Mouse (Mus musculus) testis, postnatal 10 days (tissue): Measurements from ENCODE around the gene Timm50.
A peak's percentile ranks its signal among the peaks of the same experiment; 100 is the strongest.

ENCODE experiments used
- DNase-seq: peaks from one replicate; pipeline ENCODE4 v3.0.0; 2021; ENCODE audit warnings: low spot score

Timm50 gene

DNA sequence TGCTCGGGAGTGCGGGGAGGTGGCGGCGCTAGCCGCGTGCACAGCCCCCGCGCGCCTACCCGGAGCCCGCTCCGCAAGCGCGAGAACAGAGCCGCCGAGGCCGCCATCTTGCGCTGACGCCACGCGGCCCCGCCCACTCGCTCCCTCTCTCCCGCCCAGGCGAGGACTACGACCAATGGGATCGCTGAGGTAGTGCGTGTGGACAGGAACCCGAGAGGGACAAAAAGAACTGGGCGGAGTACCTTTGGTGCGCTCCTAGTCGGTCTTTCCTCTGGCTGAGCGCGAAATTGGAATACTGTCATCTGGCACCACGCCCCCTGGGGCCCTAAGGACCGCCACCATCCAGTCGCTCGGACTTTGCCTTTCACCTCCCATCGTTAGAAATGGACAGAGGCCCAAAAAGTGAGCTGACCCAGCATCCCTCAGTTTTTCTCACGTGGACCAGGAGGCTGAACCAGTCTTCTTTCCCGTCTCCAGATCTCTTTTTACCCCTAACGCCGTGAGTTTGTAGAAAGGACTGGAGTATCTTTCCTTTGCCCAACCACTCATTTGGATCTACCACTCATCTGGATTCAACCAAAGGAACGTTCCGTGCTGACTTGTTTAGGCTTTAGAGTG, at the start of gene Timm50:
Gene Timm50 (minus strand): TSS at position 147 of the 618 bp plus-strand sequence.
- DNase-seq = peak; percentile 99

DNA sequence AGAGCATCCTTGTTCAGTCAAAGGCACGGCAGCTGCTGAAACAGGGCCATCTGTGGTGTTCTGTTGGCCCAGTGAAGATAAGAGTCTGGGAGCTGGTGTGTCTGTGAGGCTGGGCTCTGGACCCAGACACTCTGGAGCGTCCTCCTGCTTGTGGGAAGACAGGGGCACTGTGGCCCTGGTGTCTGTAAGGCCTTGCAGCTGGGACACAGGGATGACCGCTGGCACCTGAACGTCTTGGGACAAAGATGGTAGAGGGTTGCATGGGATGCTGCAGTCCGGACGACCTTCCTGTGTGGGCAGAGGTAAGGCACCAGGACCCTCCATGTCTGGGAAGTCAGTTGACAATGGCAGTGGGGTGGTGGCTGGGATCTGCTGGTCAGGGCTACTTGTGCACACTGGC, 48.4 kb upstream of the Timm50 start:
- DNase-seq = no peak

DNA sequence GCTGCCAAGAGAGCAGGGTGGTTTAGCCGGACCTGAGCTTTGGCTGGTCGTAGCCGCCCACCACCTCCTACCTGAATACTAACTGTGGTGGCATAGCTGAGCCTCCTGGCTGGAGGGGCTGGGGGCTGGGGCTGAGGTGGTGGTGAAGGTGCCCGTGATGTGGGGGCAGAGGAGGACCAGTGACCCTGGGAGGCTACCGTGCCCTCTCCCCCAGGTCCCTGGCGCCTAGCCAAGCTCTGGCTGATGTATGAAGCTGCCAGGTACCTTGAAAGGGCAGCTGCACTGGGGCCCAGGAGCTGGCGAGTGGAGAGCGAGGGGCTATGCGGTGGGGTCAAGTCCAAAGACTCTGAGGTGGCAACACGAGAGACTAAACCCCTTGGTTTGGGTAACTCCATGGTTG, 48.0 kb upstream of the Timm50 start:
- DNase-seq = peak; percentile 77

DNA sequence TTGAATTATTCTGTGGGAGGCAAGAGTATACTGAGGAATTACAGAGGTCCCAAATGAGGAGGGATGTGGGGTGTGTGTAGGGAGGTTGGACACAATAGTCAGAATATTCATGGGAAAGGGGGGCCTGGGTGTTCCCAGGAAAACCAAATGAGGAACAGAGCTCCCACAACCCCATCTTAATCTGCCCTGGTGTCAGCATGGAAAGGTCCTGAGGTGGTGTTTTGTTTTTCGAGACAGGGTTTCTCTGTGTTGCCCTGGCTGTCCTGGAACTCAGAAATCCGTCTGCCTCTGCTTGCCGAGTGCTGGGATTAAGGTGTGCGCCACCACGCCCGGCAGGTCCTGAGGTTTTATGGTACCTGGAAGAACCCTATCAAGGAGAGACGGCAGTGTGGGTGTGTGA, 46.6 kb upstream of the Timm50 start:
- DNase-seq = no peak

DNA sequence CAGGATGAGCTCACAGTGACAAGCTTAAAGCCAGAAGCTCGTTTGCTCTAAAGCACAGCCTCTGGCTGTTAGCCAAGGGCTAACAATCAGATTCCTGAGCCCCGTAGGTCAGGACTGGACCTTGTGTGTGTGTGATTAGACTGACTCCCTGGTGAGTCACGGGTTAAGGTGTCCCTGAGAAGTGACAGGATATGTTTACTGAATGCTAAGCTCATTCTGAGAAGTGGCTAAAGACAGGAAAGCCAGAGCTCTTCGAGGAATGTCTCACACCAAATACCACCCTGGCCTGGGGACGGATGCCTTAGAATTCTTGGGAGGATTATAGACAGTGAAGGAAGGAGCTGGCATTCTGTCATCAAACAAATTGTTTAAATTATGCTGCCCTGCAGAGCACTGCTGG, 46.1 kb upstream of the Timm50 start:
- no peak for DNase-seq

DNA sequence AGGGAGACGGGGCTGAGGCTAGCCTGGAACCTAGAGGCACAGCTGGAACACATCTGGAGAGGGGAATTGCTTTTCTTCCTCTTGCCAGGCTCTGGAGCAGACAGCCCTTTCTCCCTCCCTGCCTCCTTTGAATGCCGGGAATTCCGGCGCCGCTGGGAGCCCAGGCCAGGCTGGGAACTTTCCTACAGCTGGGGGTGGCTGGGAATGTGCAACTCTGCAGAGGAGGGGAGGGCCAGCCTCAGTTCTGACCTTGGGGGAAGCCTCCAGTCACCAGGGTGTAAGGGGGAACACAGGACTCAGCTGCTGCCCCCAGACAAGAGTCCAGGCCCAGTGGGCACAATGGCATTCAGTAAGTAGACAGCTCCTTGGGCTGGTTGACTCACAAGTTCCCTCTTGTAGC, 45.1 kb upstream of the Timm50 start:
- DNase-seq = peak; percentile 71

DNA sequence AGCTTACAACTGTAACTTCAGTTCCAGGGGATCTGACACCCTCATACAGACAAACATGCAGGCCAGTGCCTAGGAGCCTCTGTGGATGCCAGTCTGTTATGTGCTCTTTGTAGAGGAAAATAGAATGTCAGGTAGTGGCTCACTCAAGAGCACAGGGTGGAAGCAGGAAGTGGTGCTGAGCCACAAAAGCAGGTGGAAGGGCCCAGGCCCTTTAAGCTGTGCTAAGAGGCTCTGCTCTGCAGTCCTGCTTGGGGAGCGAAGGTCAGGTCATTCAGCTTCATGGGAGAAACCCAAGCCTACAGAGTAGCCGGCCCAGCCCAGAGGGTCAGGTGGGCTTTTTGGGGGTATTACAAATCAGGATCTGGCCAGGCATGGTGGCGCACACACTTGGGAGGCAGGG, 43.3 kb upstream of the Timm50 start:
- DNase-seq = no peak

DNA sequence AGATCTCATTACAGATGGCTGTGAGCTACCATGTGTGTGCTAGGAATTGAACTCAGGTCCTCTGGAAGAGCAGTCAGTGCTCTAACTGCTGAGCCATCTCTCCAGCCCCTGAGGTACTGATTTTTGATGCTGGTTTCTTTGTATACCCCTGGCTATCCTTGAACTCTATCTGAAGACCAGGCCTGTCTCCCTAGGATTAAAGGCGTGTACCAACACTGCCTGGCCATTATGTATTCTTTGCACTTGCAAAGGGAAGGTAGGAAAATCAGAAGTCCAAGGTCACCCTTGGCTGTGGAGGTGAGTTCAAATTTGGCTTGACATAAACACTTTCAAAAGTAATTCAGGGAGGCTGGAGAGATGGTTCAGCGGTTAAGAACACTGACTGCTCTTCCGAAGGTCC, 42.7 kb upstream of the Timm50 start:
- DNase-seq = no peak

DNA sequence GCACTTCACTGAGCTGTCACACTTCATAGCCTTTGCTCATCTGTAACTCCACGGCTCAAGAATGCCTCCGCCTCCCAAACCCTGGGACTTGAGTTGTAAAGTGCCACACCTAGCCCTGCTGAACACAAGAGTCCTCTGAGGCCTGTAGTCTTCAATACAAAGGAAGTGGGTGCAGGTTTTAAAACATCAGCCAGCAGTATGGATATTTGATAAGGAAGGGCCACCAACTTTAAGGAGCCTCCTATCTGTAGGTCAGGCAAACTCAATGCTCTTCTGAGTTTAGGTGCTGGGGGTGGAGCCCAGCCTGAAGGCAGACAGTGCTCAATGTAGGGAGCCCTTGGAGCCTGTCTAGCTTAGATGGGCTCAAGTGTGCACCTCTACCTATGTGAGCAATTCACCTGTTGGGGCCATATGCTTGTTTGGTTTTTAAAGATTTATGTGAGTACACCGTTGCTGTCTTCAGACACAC, 42.3 kb upstream of the Timm50 start:
- DNase-seq = no peak

DNA sequence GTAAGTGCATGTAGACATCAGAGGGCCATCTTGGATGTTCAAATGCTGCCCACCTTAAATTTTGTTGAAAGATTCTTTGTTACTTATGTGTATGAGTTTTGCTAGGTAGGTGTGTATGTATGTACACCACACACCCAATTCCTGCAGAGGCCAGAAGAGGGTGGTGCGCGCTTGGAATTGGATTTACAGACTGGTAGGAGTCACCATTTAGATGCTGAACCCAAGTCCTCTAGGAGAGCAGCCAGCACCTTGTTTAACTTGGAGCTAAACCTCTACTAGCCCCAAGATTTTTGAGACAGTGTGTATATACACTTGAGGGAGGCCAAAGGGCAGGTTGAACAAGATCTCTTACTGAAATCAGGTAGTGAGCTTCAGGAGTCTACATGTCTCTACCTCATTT, 41.4 kb upstream of the Timm50 start:
- no peak for DNase-seq

DNA sequence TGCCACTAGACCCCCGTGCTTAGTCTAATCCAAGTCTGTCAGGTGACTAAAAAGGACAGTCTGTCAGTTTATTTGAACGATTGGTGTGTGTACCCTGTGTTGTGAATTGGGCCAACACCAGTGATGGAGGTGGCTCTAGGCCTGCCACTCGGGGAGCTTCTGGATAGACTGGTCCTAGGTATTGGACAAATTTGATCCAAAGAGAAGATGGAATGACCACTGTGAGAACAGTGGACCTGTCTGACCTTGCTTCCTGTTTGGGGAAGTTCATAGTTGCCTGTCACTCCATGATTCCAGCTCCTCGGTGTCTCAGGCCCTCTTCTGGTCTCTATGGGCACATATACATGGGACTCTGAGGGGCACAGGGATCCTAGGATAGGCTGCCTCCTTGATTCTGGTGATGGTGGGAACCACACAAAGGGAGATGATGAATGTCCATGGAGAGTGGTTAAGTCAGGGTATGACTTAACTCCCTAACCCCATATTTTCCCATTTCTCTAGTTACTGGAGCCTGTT, 39.9 kb upstream of the Timm50 start:
- no peak for DNase-seq

DNA sequence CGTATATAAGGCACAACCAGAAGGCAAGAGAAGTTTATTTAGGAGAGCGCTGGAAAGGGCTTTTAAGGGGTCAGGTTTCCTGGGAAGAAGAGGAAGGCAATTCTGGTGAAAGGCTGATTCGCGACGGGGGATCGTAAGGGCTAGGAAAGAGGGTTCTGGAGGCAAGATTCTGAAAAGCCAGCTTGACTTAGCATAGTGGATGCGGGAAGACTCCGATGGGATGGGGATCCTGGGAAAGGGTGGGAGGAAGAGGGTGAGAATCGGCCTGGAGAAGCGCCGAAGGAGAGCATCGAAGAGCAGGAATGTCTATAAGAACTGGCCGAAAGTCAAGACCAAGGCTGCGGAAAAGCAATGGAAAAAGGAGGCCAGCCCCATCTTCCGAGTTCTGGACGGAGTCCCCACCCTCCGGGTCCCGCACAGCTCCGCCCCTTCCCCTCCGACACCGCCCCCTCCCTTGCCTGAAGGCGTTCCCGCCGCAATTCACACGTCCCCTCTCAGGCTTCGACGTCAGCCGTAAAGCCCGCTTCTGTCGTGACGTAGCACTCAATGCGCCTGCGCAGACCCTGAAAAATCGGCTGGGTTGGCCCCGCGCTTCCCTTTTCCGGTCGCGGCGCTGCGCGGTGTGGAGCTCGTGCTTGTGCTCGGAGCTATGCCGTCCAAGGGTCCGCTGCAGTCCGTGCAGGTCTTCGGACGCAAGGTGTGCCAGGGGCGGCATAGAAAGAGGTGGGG, 38.4 kb upstream of the Timm50 start, which contains the start of gene Rps16:
Gene Rps16 (plus strand): TSS at position 498 of the 729 bp plus-strand sequence.
- peak; percentile 99 for DNase-seq

DNA sequence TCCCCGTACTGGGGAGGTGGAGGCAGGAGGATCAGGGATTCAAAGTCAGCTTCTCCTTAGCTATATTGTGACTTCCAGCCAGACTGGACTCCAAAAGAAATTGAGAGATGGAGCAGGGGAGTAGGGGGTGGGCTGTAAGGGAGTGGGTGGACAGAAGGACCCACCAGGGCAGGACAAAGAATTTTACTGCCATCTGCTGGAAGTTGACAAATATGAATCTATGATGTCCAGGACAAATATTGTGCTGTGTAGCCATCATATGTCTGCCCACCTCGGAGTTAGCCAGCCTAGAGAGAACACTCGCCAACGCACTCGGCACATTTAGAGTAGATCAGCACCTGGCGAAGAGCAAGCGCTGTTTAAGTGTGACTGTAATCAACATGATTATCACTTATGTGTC, 36.7 kb upstream of the Timm50 start:
- no peak for DNase-seq

DNA sequence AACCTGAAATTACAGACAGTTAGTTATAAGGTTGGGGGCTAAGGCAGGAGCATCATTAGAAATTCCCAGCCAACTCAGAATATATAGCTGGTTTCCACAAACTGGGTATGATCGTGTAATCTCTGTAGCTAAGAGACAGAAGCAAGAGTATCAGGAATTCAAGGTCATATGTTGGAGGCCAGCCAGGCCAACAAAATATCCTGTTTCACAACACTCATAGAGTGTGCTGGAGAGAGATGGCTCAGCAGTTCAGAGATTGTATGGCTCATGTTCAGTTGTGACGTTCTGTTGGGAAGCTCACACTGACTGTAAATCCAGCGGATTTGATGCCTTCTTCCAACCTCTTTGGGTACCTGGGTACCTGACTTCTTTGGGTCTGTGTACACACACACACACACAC, 35.9 kb upstream of the Timm50 start:
- DNase-seq = peak; percentile 81

DNA sequence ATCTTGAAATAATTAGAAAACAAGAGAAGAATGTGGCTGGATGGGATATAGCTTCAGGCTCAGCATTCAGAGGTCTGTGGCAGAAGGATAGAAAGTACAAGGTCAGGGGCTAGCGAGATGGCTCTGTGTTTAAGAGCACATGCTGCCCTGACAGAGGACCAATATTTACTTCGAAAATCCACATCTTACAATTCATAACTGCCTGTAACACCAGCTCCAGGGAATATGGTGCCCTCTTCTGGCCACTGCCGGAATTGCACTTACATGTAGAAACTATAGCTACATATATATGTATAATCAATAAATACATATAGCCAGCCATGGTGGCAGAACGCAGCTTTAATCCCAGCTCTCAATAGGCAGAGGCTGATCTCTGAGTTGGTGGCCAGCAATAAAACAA, 32.8 kb upstream of the Timm50 start:
- peak; percentile 80 for DNase-seq

DNA sequence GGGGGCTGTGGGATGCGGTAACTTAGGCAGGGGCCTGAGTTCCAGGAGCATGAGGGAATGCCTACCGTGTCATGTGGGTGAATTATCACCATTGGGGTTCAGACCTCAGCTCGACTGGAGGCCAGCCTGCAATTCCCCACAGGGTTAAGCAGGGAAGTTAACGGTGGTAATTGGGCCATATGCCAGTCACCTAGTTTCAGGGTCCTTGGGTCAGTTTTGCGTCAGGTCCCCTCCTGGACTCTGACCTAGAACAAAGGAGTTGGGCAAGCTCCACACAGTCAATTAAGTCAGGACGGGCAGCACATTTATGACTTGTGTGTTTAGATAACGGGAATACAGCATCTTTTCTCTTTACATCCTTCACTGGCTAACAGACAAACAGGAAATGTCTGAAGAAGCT, 29.5 kb upstream of the Timm50 start:
- DNase-seq = no peak

DNA sequence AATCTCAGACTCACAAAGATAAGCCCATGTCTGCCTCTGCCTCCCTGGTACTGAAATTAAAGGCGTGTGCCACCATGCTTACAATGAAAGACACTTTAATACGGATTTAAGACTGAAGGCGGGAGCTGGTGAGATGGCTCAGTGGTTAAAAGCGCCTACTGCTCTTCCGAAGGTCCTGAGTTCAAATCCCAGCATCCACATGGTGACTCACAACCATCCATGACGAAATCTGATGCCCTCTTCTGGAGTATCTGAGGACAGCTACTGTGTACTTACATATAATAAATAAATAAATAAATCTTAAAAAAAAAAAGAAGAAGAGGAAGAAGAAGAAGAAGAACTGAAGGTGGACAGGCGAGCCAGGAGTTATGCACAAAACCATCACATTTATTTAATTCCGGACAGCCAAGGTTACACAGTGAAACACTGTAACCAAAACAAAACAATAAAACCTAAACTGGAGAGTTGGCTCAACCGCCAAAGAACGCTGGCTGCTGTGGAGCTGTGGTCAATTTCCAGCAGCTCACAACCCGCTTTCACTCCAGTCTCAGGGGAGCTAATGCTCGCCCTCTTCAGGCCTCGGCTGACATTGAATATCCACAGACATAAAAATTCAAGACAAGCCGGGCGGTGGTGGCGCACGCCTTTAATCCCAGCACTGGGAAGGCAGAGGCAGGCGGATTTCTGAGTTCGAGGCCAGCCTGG, 27.5 kb upstream of the Timm50 start:
- DNase-seq = peak; percentile 77

DNA sequence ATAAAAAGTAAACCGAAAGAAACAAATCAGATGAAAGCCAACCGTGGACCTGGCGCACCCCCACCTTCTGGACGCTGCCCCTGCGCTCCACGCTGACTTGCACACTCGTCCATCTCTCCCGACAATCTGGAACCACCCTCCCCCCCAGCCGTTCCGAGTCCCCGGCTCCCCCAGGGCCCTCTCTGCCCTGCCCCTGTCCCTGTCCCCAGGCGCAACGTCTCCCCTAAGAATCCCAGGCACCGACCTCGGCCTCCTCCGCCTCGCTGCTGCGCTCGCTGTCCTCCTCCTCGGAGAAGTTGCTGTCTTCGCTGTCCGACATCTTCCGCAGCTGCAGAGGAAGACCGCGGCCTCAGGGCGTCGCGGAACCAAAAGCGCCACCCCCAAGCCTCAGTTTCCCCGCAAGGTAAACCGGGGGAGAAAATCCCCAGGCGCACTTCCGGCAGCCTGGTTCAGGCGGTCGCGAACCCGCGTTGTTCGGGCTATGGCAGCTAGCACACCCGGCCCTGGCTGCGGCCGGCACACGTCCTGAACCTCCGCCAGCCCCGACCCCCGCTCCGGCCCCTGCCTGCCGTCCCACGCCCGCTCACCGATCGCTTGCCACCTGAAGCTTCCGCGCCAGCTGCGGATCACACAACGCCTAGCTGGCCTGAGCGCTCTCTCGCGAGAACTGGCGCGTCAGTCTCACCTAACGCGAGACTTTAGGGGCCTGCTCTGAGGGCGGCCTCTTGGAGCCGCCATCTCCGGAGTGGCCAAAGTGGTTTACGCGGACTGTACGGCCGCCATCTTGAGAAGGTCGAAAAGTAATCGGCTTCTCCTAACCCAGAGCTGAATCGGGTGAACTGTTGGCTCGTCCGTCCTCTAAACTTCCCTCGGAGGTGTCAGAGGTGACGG, 26.5 kb upstream of the Timm50 start, which contains the start of gene Supt5:
Gene Supt5 (minus strand): TSS at position 639 of the 891 bp plus-strand sequence.
- peak; percentile 95 for DNase-seq

DNA sequence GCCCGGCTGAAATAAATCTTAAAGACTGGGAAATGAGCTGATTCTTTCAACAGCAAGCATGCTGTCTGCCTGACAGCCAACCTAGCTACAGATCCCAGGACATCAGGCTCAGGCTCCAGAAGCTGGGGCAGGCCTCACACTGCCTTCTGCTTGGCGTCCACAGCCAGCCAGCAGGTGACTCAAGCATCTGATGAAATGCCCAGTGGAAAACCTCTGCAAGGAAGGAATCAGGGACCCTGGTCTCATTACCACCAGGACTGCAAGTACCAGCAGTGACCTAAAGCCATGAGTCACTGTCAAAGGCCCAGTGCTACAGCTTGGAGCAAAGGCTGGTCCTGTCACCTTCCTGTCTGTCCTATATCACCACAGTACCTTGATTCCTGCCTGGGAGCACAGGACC, 23.6 kb upstream of the Timm50 start:
- no peak for DNase-seq

DNA sequence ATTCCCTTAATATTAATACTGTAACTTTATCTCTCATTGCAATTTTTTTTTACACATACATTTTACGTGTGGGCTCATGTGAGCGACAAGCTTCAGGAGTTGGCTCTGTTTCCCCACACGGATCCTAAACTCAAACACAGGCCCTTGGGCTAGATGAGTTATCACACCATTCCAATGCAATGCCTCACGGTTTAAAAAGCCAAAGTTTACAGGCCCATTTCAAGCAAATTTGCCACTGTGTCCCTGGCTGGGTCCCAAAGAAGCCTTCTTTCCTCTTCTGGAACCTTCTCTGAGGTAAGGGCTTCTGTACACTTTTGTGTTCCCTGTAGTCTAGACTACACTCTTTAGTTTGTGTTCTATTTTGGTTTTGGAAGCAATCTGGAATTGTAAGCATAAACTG, 22.7 kb upstream of the Timm50 start:
- no peak for DNase-seq

DNA sequence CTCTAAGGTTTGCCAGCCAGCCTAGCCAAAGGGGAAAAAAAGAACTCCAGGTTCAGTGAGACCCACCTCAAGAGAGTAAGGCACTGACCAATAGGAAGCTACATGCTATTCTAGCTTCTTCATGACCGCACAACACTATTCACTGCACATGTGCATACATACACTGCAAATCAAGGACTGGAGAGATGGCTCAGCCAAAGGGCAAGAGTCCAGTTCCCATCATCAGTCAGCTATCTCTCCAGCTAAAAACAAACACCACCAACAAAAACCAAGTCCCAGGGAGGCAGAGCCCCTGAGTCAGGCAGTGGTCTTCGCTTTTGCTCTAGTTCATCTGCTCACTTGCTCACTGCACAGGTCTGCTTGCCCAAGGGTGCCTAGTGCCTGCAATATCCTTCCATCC, 16.4 kb upstream of the Timm50 start:
- no peak for DNase-seq

DNA sequence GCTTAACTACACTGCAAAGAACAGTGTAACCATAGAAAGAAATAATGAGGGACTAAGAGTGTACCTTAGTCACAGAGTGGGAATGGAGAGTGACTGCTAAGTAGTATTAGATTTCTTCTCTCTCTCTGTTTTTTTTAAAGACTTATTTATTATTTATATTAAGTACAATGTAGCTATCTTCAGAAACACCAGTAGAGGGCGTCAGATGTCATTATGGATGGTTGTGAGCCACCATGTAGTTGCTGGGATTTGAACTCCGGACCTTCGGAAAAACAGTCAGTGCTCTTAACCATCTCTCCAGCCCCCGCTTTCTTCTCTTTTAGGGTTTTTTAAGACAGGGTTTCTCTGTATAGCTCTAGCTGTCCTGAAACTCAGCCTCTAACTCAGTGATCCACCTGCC, 14.6 kb upstream of the Timm50 start:
- DNase-seq = no peak
